Mouse (Mus musculus): ENCODE data around the gene Misp.

The Misp gene

GRCm38 (mm10) chr10:79873313-79873712 lies 52.5 kb downstream of the Misp start:
- no peak for DNase-seq (ENCODE audit: low read depth, low spot score)

GRCm38 (mm10) chr10:79873715-79874289 lies 53.0 kb downstream of the Misp start:
- DNase-seq (ENCODE audit: low read depth, low spot score) = no peak

DNA sequence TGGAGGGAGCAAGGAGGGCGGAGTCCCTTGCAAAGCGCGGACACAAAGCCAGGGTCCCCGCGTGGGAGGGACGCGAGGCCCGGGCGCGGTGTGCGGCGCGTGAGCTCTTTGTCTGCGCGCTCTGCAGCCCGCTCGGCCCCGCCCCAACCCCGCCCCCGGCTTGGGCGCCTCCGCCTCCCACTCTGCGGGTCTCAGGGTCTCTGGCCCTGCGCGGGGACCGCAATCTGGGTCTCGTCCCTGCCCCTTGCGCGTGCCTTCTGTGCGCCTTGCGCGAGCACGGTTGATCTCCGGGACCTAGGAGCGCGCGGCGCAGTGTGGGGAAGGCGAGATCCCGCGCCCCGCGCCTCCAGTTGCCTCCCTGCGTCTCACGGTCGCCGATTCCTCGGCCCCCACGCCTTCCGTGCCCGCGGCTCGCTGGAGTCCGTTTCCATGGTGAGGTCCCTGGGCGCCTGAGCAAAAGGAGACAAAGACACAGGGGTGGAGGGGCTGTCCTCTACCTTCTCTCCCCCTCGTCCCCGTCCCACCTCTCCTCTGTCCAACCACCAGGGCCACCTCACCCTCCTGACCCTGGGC lies 53.6 kb downstream of the Misp start, which contains the start of the genes Prtn3 and Plppr3:
Prtn3 (plus strand) TSS at position 187 of the 573 bp plus-strand sequence.
Plppr3 (minus strand) TSS at position 345 of the 573 bp plus-strand sequence.
- DNase-seq (ENCODE audit: low read depth, low spot score) = peak; percentile 63

DNA sequence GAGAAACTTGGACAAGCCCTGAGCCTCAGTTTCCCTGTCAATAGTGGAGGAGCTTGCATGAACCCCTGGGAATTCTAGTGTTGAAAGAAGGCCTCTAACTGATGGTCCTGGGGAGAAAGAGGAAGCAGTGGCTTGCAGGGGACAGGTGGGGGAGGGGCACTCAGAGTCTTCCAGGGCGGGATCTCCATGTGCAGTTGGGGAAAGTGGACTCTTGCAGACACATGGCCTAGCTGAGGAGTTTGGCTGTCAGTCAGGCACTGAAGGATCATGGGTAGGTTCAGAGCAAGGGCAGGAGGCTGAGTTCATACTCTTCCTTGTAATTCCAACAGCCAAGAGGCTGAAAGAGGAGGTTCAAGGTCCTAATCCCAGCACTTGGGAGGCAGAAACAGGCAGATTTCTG lies 56.4 kb downstream of the Misp start:
- no peak for DNase-seq (ENCODE audit: low read depth, low spot score)

- DNase-seq (ENCODE audit: low read depth, low spot score) = no peak
Measured at GRCm38 (mm10) chr10:79877757-79878156, 57.0 kb downstream of the Misp start.

DNA sequence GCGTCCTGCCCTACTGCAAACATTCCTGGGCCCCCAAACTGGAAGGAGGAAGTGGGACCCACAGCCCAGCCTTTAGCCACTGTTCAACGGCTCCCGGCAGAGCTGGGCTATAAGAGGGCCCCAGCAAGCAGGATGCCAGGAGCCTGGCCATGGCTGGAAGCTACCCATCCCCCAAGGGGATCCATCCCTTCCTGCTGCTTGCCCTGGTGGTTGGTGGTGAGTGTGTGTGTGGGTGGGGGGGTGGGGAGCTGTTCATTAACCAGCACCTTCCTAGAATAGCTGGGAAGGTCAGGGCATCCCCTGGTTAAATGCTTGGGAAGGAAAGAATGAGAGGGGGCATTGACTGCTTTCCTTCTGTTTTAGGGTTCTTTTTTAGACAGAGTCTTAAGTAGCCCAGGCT lies 58.7 kb downstream of the Misp start:
- no peak for DNase-seq (ENCODE audit: low read depth, low spot score)
